Mouse (Mus musculus) intestine, embryonic 14.5 days (tissue): ENCODE data around the gene Ephb2. TPM values are rescaled to one million over a fixed set of nuclear protein-coding genes. Genes with fewer than 3 reads are reported as not detected.

Experiments used
- ATAC-seq: fragments of 200-750 bp; cut with Nextera tagmentation; replicated peaks from 2 replicates; pipeline ENCODE4 v1.8.0; 2017; ENCODE audit warnings: low read depth, moderate number of reproducible peaks, moderate TSS enrichment, moderate library complexity; ENCODE audit not compliant: low FRiP score, low TSS enrichment
- DNase-seq: peaks from one replicate; pipeline ENCODE4 v3.0.0-alpha.2; 2018; ENCODE audit warnings: low spot score
- H3K27ac ChIP-seq: fragments of 300-500 bp; sonication (generic); 2 replicates; pipeline ENCODE4 v1.5.1; 2014; ENCODE audit warnings: low read depth, mild to moderate bottlenecking, control low read depth
- H3K27me3 ChIP-seq: fragments of 300-500 bp; sonication (generic); replicated peaks from 2 replicates; pipeline ENCODE4 v1.6.1; 2014; ENCODE audit warnings: low read length, control low read depth; ENCODE audit not compliant: control insufficient read depth, insufficient read depth
- H3K36me3 ChIP-seq: fragments of 300-500 bp; sonication (generic); 2 replicates; pipeline ENCODE4 v1.6.1; 2014; ENCODE audit warnings: low read length, control low read depth; ENCODE audit not compliant: control insufficient read depth, insufficient read depth
- H3K4me1 ChIP-seq: fragments of 300-500 bp; sonication (generic); replicated peaks from 2 replicates; pipeline ENCODE4 v1.6.1; 2014; ENCODE audit warnings: low read length, control low read depth, mixed read lengths; ENCODE audit not compliant: control insufficient read depth, insufficient read depth
- H3K4me2 ChIP-seq: fragments of 300-500 bp; sonication (generic); 2 replicates; pipeline ENCODE4 v1.6.1; 2014; ENCODE audit warnings: low read length
- H3K4me3 ChIP-seq: fragments of 300-500 bp; sonication (generic); 2 replicates; pipeline ENCODE4 v1.5.1; 2014; ENCODE audit warnings: low read depth, low read length, control low read depth, mixed read lengths
- H3K9ac ChIP-seq: fragments of 300-500 bp; sonication (generic); 2 replicates; pipeline ENCODE4 v1.6.1; 2014; ENCODE audit warnings: mild to moderate bottlenecking, low read length
- H3K9me3 ChIP-seq: fragments of 300-500 bp; sonication (generic); 2 replicates; pipeline ENCODE4 v1.6.1; 2016; ENCODE audit warnings: low read length, control low read depth; ENCODE audit not compliant: control insufficient read depth
- WGBS: fragments of 180-500 bp; shearing (Covaris S2); extraction: QIAGEN DNeasy Blood & Tissue Kit; methylation state at CpG from one replicate; pipeline ENCODE4 v1.1.7; 2014; 5-methylcytosine and 5-hydroxymethylcytosine counted together
- polyA plus RNA-seq: library from polyadenylated mRNA; unstranded; fragments of >200 nt; fragmentation: Nextera tagmentation; extraction: Ambion mirVana; gene quantifications from 2 replicates; pipeline ENCODE4 v1.2.1, GENCODE M21; 2014

Ephb2 gene
- polyA plus RNA-seq, 1 experiment from 2014 or later: 11.4 TPM

GRCm38 (mm10) chr4:136732536-136733121, 103.2 kb downstream of the Ephb2 start:
- H3K4me1 ChIP-seq: peaks cover 43% of the 10 kb centered on the region
- DNase-seq: peak; percentile 73
- ATAC-seq: peak; percentile 35; the same call in 1 of the 2 replicates
- no peak overlapping the region for H3K4me3 ChIP-seq
- H3K4me2 ChIP-seq: no peak overlapping the region
- H3K27ac ChIP-seq: peak overlapping the region; percentile 80
- no peaks in the 10 kb centered on the region for H3K27me3 ChIP-seq
- no peaks in the 10 kb centered on the region for H3K9me3 ChIP-seq
- no peak overlapping the region for H3K9ac ChIP-seq
- 25% methylated on average over 7 of the region's 7 CpGs for WGBS
- no peaks in the 10 kb centered on the region for H3K36me3 ChIP-seq

- 42% methylated on average over 5 of the region's 5 CpGs for WGBS
- no peaks in the 10 kb centered on the region for H3K9me3 ChIP-seq
- H3K4me1 ChIP-seq: peaks cover 43% of the 10 kb centered on the region
- H3K4me2 ChIP-seq: no peak overlapping the region
- no peak overlapping the region for H3K9ac ChIP-seq
- DNase-seq: no peak
- H3K27me3 ChIP-seq: no peaks in the 10 kb centered on the region
- H3K36me3 ChIP-seq: no peaks in the 10 kb centered on the region
- peak overlapping the region; percentile 80 for H3K27ac ChIP-seq
- no peak overlapping the region for H3K4me3 ChIP-seq
- no peak for ATAC-seq
Observed at GRCm38 (mm10) chr4:136731761-136732160, 104.0 kb downstream of the Ephb2 start.

GRCm38 (mm10) chr4:136731008-136731609, 104.7 kb downstream of the Ephb2 start:
- no peaks in the 10 kb centered on the region for H3K27me3 ChIP-seq
- H3K27ac ChIP-seq: peak overlapping the region; percentile 80; the same call in 1 of the 2 replicates
- ATAC-seq (no peak), DNase-seq (no peak)
- WGBS: 68% methylated on average over 13 of the region's 13 CpGs
- peaks cover 42% of the 10 kb centered on the region for H3K4me1 ChIP-seq
- H3K4me3 ChIP-seq: no peak overlapping the region
- no peak overlapping the region for H3K9ac ChIP-seq
- H3K36me3 ChIP-seq: no peaks in the 10 kb centered on the region
- no peak overlapping the region for H3K4me2 ChIP-seq
- H3K9me3 ChIP-seq: no peaks in the 10 kb centered on the region

GRCm38 (mm10) chr4:136730501-136730900, 105.3 kb downstream of the Ephb2 start:
- Histone ChIP-seq H3K27me3 (no peaks in the 10 kb centered on the region), H3K4me1 (peaks cover 39% of the 10 kb centered on the region), H3K4me2 (no peak overlapping the region), H3K36me3 (no peaks in the 10 kb centered on the region), H3K27ac (peak overlapping the region; percentile 80; the same call in 1 of the 2 replicates), H3K9ac (no peak overlapping the region), H3K9me3 (no peaks in the 10 kb centered on the region), H3K4me3 (no peak overlapping the region)
- no peak for DNase-seq
- ATAC-seq: no peak
- WGBS: 65% methylated on average over 9 of the region's 9 CpGs

GRCm38 (mm10) chr4:136729574-136729973, 106.2 kb downstream of the Ephb2 start:
- no peaks in the 10 kb centered on the region for H3K27me3 ChIP-seq
- H3K9ac ChIP-seq: no peak overlapping the region
- DNase-seq: no peak
- no peak overlapping the region for H3K4me2 ChIP-seq
- no peak overlapping the region for H3K27ac ChIP-seq
- H3K36me3 ChIP-seq: no peaks in the 10 kb centered on the region
- peaks cover 45% of the 10 kb centered on the region for H3K4me1 ChIP-seq
- 83% methylated on average over 2 of the region's 2 CpGs for WGBS
- no peak for ATAC-seq
- no peaks in the 10 kb centered on the region for H3K9me3 ChIP-seq
- no peak overlapping the region for H3K4me3 ChIP-seq

- DNase-seq (no peak), ATAC-seq (no peak)
- Histone ChIP-seq H3K27ac (no peak overlapping the region), H3K36me3 (no peaks in the 10 kb centered on the region), H3K9ac (no peak overlapping the region), H3K27me3 (no peaks in the 10 kb centered on the region), H3K4me2 (no peak overlapping the region), H3K4me3 (no peak overlapping the region), H3K4me1 (peaks cover 23% of the 10 kb centered on the region), H3K9me3 (no peaks in the 10 kb centered on the region)
- WGBS: 83% methylated on average over 8 of the region's 8 CpGs
Observed at GRCm38 (mm10) chr4:136726941-136727340, 108.8 kb downstream of the Ephb2 start.

- Histone ChIP-seq H3K4me2 (no peak overlapping the region), H3K36me3 (no peaks in the 10 kb centered on the region), H3K9ac (no peak overlapping the region), H3K27me3 (no peaks in the 10 kb centered on the region), H3K9me3 (no peaks in the 10 kb centered on the region), H3K4me1 (peaks cover 11% of the 10 kb centered on the region), H3K4me3 (no peak overlapping the region), H3K27ac (peak overlapping the region; percentile 7; the same call in 1 of the 2 replicates)
- 50% methylated on average over 17 of the region's 17 CpGs for WGBS
- no peak for DNase-seq
- ATAC-seq: no peak
Observed at GRCm38 (mm10) chr4:136724731-136725130, 111.1 kb downstream of the Ephb2 start.

- DNase-seq (no peak), ATAC-seq (peak; percentile 66; the same call in 1 of the 2 replicates)
- H3K36me3 ChIP-seq: no peaks in the 10 kb centered on the region
- H3K9ac ChIP-seq: no peak overlapping the region
- no peaks in the 10 kb centered on the region for H3K27me3 ChIP-seq
- no peaks in the 10 kb centered on the region for H3K9me3 ChIP-seq
- WGBS: 45% methylated on average over 17 of the region's 17 CpGs
- H3K4me2 ChIP-seq: no peak overlapping the region
- H3K4me1 ChIP-seq: peaks cover 11% of the 10 kb centered on the region
- H3K4me3 ChIP-seq: no peak overlapping the region
- no peak overlapping the region; the same call in 1 of the 2 replicates for H3K27ac ChIP-seq
Observed at GRCm38 (mm10) chr4:136722361-136723082, 113.3 kb downstream of the Ephb2 start.
